Mouse (Mus musculus) neural tube, embryonic 11.5 days (tissue): ENCODE results near the gene Panx3. TPM values are rescaled to one million over a fixed set of nuclear protein-coding genes. Genes with fewer than 3 reads are reported as not detected.

Experiments
- ATAC-seq: fragments of 200-750 bp; cut with Nextera tagmentation; 2 replicates; pipeline ENCODE4 v1.8.0; 2017; ENCODE audit warnings: moderate number of reproducible peaks, mild to moderate bottlenecking, moderate TSS enrichment, moderate library complexity; ENCODE audit not compliant: insufficient read depth, low FRiP score, low TSS enrichment
- DNase-seq: peaks from one replicate; pipeline ENCODE4 v3.0.0-alpha.2; 2015; ENCODE audit warnings: low spot score
- H3K27ac ChIP-seq: fragments of 300-500 bp; sonication (generic); 2 replicates; pipeline ENCODE4 v1.5.1; 2014; ENCODE audit warnings: low read depth, mild to moderate bottlenecking, low read length
- H3K27me3 ChIP-seq: fragments of 300-500 bp; sonication (generic); 2 replicates; pipeline ENCODE4 v1.6.1; 2014; ENCODE audit warnings: mild to moderate bottlenecking, low read length, mixed read lengths; ENCODE audit not compliant: control insufficient read depth, insufficient read depth
- H3K36me3 ChIP-seq: fragments of 300-500 bp; sonication (generic); 2 replicates; pipeline ENCODE4 v1.6.1; 2014; ENCODE audit warnings: mild to moderate bottlenecking, low read length, moderate library complexity, mixed read lengths; ENCODE audit not compliant: control insufficient read depth, insufficient read depth
- H3K4me1 ChIP-seq: fragments of 300-500 bp; sonication (generic); 2 replicates; pipeline ENCODE4 v1.6.1; 2014; ENCODE audit warnings: low read length, mixed read lengths; ENCODE audit not compliant: control insufficient read depth, insufficient read depth
- H3K4me2 ChIP-seq: fragments of 300-500 bp; sonication (generic); 2 replicates; pipeline ENCODE4 v1.6.1; 2014; ENCODE audit warnings: low read depth, mild to moderate bottlenecking, moderate library complexity
- H3K4me3 ChIP-seq: fragments of 300-500 bp; sonication (generic); 2 replicates; pipeline ENCODE4 v1.5.1; 2014; ENCODE audit warnings: low read depth, low read length
- H3K9ac ChIP-seq: fragments of 300-500 bp; sonication (generic); 2 replicates; pipeline ENCODE4 v1.6.1; 2014; ENCODE audit warnings: mild to moderate bottlenecking, low read length
- H3K9me3 ChIP-seq: fragments of 300-500 bp; sonication (generic); 2 replicates; pipeline ENCODE4 v1.6.1; 2016; ENCODE audit warnings: low read length; ENCODE audit not compliant: control insufficient read depth
- WGBS: fragments of 180-500 bp; shearing (Covaris S2); extraction: QIAGEN DNeasy Blood & Tissue Kit; methylation state at CpG from one replicate; pipeline ENCODE4 v1.1.7; 2014; 5-methylcytosine and 5-hydroxymethylcytosine counted together
- polyA plus RNA-seq: library from polyadenylated mRNA; unstranded; fragments of >200 nt; fragmentation: Nextera tagmentation; extraction: Ambion mirVana; gene quantifications from 2 replicates; pipeline ENCODE4 v1.2.1, GENCODE M21; 2014

Gene Panx3
- polyA plus RNA-seq, 1 experiment from 2014 or later = not detected

DNA sequence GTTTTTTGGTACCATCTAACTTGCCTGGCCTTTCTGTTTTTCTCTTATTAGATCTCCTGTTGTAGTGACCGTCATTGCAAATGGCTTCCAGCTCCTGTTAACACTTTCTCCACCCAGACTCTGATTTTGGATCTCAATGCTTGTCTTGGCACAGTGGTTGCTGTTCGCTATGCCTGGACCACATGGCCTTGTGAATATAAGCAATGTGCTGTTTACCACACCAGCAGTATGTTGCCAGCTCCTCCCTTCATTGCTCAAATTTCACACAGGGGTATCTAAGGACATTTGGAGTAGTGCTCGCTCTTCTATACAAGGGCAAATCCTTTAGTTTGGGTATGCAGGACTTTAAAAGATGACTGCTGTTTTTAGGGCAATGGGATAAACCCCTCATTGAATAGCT lies 22.8 kb downstream of the Panx3 start:
- Histone ChIP-seq H3K9ac (no peak overlapping the region), H3K9me3 (no peaks in the 10 kb centered on the region), H3K4me3 (no peak overlapping the region), H3K4me2 (no peak overlapping the region), H3K4me1 (no peaks in the 10 kb centered on the region), H3K27me3 (no peaks in the 10 kb centered on the region), H3K36me3 (peaks cover 8% of the 10 kb centered on the region), H3K27ac (no peak overlapping the region)
- ATAC-seq (no peak), DNase-seq (no peak)
- WGBS = 81% methylated on average over 3 of the region's 3 CpGs

DNA sequence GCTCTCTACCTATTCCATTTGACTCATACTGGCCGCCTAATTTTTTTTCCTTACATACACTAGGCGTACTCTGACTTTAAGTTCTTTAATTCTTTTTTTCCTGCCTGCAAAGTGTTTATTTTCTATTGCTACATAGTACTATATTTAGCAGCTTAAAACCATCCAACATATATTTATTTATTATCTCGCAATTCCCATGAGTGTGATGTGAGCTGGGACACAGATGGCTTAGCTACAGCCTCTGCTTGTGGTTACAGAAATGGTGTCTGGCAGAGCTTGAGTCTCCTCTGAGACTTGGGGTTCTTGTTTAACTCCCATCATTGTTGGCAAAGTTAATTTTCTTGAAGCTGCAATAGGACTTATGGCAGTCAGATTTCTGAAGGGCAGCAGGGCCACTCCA lies 30.3 kb downstream of the Panx3 start:
- no peaks in the 10 kb centered on the region for H3K36me3 ChIP-seq
- no peak overlapping the region for H3K4me2 ChIP-seq
- DNase-seq (no peak), ATAC-seq (no peak)
- H3K9ac ChIP-seq = no peak overlapping the region
- no peaks in the 10 kb centered on the region for H3K4me1 ChIP-seq
- no peak overlapping the region for H3K27ac ChIP-seq
- H3K9me3 ChIP-seq = no peaks in the 10 kb centered on the region
- no peaks in the 10 kb centered on the region for H3K27me3 ChIP-seq
- no peak overlapping the region for H3K4me3 ChIP-seq
- 85% methylated on average over 3 of the region's 3 CpGs for WGBS

DNA sequence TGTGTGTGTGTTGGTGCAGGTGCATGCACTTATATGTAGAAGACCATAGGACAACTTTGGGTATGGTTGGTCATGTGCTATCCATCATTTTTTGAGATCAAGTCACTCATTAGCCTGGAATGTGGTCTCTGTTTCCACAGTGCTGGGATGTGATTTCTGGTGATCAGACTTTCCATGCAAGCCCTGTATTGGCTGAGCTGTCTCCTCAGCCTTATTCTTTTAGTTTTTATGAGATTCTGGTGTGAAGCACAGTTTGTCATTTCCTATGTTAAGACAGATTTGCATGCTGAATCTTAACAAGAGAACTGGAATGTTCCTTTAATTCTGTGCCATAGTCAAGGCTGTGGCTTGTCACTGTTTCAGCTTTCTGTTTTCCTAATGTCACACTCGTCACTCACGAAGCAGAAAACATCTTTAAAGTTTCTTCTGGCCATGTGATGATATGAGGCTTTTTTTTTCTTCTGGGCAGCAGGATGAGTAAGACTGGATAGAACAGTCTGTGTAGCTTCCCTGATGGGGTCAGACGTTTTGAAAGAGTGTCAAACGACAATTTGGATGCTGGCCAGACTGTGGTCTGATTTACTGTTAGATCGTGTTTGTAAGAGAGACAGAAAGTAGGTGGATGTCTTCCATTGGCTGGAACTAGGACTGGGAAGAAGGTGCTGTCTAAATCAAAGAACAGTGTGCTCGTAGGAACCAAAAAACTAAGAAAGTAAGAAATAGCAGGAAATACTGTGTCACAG lies 32.1 kb downstream of the Panx3 start:
- H3K4me1 ChIP-seq = no peaks in the 10 kb centered on the region
- H3K9ac ChIP-seq = no peak overlapping the region
- H3K36me3 ChIP-seq = no peaks in the 10 kb centered on the region
- H3K9me3 ChIP-seq = no peaks in the 10 kb centered on the region
- H3K27me3 ChIP-seq = no peaks in the 10 kb centered on the region
- DNase-seq = no peak
- no peak overlapping the region for H3K4me2 ChIP-seq
- WGBS = 67% methylated on average over 6 of the region's 6 CpGs
- no peak overlapping the region for H3K27ac ChIP-seq
- ATAC-seq = no peak
- no peak overlapping the region for H3K4me3 ChIP-seq

DNA sequence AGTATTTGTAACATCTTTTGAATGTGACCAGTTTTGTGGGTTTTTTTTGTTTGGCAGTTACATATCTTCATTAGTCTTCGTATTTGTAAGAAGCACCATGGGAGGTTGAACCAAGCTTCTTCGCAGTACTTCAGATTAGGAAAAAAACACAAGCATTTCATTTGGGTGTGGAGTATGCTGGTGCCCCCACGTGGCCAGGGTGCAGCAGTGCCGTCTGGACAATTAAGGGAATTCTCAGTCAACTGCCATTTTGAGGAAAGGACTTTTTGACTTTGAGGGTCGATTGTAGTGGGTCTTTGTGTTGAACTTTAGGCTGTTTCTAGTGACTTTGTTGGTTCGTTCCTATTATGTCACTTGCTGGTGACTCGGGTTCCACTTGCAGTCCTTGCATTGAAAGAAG lies 32.7 kb downstream of the Panx3 start:
- Histone ChIP-seq H3K27me3 (no peaks in the 10 kb centered on the region), H3K4me2 (no peak overlapping the region), H3K9ac (no peak overlapping the region), H3K4me1 (no peaks in the 10 kb centered on the region), H3K36me3 (no peaks in the 10 kb centered on the region), H3K27ac (no peak overlapping the region), H3K9me3 (no peaks in the 10 kb centered on the region), H3K4me3 (no peak overlapping the region)
- WGBS = 19% methylated on average over 7 of the region's 7 CpGs
- DNase-seq = peak; percentile 52
- ATAC-seq = no peak

DNA sequence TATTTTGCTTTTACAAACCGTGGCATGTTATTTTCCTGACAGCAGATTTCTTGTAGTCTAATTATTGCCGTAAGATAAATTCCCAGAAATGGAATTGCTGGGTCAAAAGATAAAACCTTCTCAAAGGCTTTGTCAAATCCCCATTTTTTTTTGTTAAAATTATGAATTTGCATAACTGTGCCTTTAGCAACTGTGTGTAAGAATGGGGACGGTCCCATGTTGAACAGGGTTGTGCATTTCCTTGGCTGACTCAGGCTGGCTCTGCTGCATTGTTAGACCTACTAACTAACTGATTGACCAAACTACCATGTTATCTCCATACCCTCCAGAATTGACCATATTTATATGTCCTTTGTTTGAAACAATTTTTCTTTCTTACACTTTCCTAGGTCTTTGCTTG lies 34.8 kb downstream of the Panx3 start:
- H3K36me3 ChIP-seq = no peaks in the 10 kb centered on the region
- 94% methylated on average over 3 of the region's 3 CpGs for WGBS

DNA sequence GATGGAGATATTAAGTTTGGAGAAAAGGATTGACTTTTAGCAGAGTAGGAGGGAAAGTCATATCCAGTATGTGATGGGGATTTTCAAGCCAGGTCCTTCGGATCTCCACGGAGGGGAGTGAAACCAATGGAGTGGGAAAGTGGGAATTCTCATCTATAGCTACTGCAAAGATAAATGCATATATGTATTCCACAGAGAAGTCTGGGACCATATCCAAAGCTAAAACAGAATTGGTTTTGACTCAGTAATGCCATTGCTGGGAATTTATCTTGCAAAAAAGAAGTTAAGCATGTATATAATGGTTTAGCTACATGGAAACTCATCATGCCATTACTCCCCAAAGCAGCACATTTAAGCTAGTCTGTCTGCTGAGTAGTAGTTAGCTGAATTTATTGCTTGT lies 36.7 kb downstream of the Panx3 start:
- Histone ChIP-seq H3K4me2 (no peak overlapping the region), H3K4me1 (no peaks in the 10 kb centered on the region), H3K4me3 (no peak overlapping the region), H3K9me3 (no peaks in the 10 kb centered on the region), H3K27me3 (no peaks in the 10 kb centered on the region), H3K27ac (no peak overlapping the region), H3K36me3 (no peaks in the 10 kb centered on the region), H3K9ac (no peak overlapping the region)
- no peak for ATAC-seq
- WGBS = 88% methylated on average over 2 of the region's 2 CpGs
- DNase-seq = no peak

More for the DNA sequence above, 34.8 kb downstream of the Panx3 start:
- no peak for DNase-seq
- Histone ChIP-seq H3K27me3 (no peaks in the 10 kb centered on the region), H3K4me2 (no peak overlapping the region), H3K4me1 (no peaks in the 10 kb centered on the region), H3K27ac (no peak overlapping the region), H3K9ac (no peak overlapping the region), H3K9me3 (no peaks in the 10 kb centered on the region), H3K4me3 (no peak overlapping the region)
- ATAC-seq = no peak

DNA sequence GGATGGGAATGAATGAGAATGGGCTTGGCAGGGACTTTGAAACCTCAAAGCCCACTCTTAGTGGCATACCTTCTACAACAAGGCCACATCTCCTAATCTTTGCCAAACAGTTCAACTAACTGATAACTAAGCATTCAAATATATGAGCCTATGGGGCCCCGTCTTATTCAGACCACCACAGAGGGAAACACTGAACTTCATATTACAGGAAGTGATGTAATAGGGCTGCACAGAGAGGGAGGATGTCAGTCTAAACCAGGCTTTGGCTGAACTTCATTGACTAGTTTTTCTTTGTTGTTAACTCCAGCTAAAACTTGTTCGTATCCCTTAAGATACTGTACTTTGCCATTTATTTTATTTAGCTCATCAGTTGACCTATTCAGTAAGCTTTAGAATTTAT lies 39.1 kb downstream of the Panx3 start:
- Histone ChIP-seq H3K4me2 (no peak overlapping the region), H3K27ac (no peak overlapping the region), H3K4me1 (no peaks in the 10 kb centered on the region), H3K27me3 (no peaks in the 10 kb centered on the region), H3K9ac (no peak overlapping the region), H3K4me3 (no peak overlapping the region), H3K36me3 (no peaks in the 10 kb centered on the region), H3K9me3 (no peaks in the 10 kb centered on the region)
- 96% methylated on average over 2 of the region's 2 CpGs for WGBS
- DNase-seq (no peak), ATAC-seq (no peak)

DNA sequence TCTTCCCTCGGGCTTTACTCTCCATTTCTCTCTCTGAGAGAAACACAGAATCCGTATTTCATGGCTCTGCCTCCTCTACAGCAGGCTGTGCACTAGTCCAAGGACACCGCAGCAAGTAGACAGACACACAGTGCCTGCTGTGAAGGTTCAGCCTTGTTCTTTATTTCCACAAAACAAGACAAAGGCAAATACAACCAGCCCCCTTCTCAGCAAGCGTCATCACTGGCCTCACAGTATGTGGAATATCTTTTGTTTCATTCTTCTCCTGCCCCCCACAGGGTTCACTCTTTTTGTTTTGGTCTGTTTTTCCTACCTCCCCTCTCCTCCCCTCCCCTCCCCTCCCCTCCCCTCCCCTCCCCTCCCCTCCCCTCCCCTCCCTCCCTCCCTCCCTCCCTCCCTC lies 40.5 kb downstream of the Panx3 start:
- WGBS = 45% methylated on average over 4 of the region's 4 CpGs
- H3K27ac ChIP-seq = no peak overlapping the region

DNA sequence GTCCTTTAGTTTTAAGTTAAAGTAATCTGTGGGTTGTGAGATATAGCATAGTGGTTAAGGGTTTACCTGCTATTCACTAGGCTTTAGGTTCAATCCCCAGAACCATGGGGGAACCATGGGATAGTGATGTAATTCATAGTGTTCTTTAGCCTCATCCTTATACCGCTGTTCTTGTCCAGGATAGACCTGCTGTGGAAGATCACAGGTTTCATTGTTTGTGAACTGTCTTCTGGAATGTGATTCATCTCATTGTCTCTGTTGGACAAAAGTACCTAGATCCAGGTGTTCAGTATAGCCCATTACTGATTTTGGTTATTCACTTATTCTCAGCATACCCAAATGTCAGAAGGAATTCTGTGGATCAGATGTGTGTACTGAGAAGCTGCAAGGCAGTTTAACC lies 41.8 kb downstream of the Panx3 start:
- H3K27me3 ChIP-seq = no peaks in the 10 kb centered on the region
- WGBS = 93% methylated on average over 1 of the region's 1 CpGs

More for the DNA sequence above, 40.5 kb downstream of the Panx3 start:
- no peaks in the 10 kb centered on the region for H3K36me3 ChIP-seq
- H3K4me2 ChIP-seq = no peak overlapping the region
- H3K4me1 ChIP-seq = no peaks in the 10 kb centered on the region
- H3K9me3 ChIP-seq = no peaks in the 10 kb centered on the region
- no peaks in the 10 kb centered on the region for H3K27me3 ChIP-seq
- ATAC-seq (no peak), DNase-seq (no peak)
- H3K9ac ChIP-seq = no peak overlapping the region
- no peak overlapping the region for H3K4me3 ChIP-seq

More for the DNA sequence above, 41.8 kb downstream of the Panx3 start:
- Histone ChIP-seq H3K36me3 (no peaks in the 10 kb centered on the region), H3K4me1 (no peaks in the 10 kb centered on the region), H3K9ac (no peak overlapping the region), H3K27ac (no peak overlapping the region), H3K4me2 (no peak overlapping the region), H3K4me3 (no peak overlapping the region), H3K9me3 (no peaks in the 10 kb centered on the region)
- ATAC-seq (no peak), DNase-seq (no peak)
